Mouse (Mus musculus) liver, postnatal 0 days (tissue): ENCODE results near the gene Myg1.

Experiments
- CTCF ChIP-seq: sonication (generic); IDR thresholded peaks from 2 replicates; pipeline ENCODE4 v1.5.1; 2016; ENCODE audit warnings: antibody characterized with exemption, low read depth
- EP300 ChIP-seq: IDR thresholded peaks from 2 replicates; pipeline ENCODE4 v1.6.1; 2016; ENCODE audit warnings: antibody characterized with exemption, low read depth, mild to moderate bottlenecking

DNA sequence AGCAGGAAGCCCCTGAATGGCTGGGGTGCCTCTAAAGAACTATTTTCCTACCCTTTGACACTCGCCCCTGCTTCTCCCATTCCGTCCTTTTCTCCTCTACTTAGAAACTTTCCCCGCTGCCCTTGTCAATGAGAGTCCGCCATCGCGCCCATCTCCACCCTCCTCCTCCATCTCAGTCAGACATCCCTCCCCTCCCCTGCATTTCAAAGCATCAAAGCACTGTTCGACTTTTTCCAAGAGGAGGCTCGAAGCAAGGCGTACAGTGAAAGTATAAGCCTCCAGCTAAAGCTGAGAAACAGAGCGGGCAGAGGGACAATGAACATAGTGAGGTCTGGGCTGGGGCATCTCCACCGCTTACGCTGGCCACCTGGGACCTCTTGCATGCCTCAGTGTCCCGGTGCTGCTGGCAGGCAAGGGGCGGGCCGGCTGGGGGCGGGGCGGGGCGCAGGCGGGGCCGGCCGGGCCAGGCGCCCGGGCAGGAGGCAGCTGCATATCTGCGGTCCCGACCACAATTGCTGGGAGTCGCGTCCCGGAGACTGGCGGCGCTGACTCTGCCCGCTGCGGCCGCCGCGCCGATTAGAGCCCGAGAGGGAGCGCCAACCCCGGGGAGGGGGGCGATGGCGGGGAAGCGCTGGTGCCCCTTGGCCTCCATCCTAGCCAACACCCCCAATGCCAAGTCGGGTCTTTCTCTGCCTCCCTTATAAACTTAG lies 45.1 kb downstream of the Myg1 start:
- no peak for TF ChIP-seq CTCF
- no peak for TF ChIP-seq EP300
